Mouse (Mus musculus) forebrain, embryonic 10.5 days (tissue): Measurements from ENCODE around the gene Ift140. TPM values are rescaled to one million over a fixed set of nuclear protein-coding genes. Genes with fewer than 3 reads are reported as not detected.
A peak's percentile ranks its signal among the peaks of the same experiment; 100 is the strongest.

Experiments
- DNase-seq: peaks from one replicate; pipeline ENCODE4 v3.0.0-alpha.2; 2017; ENCODE audit warnings: low spot score; ENCODE audit errors: extremely low spot score
- H3K27ac ChIP-seq: fragments of 300-500 bp; sonication (generic); 2 replicates; pipeline ENCODE4 v1.5.1; 2016; ENCODE audit warnings: mild to moderate bottlenecking
- H3K27me3 ChIP-seq: fragments of 300-500 bp; sonication (generic); 2 replicates; pipeline ENCODE4 v1.6.1; 2016; ENCODE audit warnings: mild to moderate bottlenecking; ENCODE audit not compliant: poor library complexity, severe bottlenecking
- H3K36me3 ChIP-seq: fragments of 300-500 bp; sonication (generic); replicated peaks from 2 replicates; pipeline ENCODE4 v1.6.1; 2016; ENCODE audit warnings: mild to moderate bottlenecking, moderate library complexity
- H3K4me1 ChIP-seq: fragments of 300-500 bp; sonication (generic); 2 replicates; pipeline ENCODE4 v1.6.1; 2016
- H3K4me3 ChIP-seq: fragments of 300-500 bp; sonication (generic); 2 replicates; pipeline ENCODE4 v1.5.1; 2016; ENCODE audit warnings: mild to moderate bottlenecking, moderate library complexity
- H3K9me3 ChIP-seq: fragments of 300-500 bp; sonication (generic); 2 replicates; pipeline ENCODE4 v1.6.1; 2016; ENCODE audit warnings: mild to moderate bottlenecking, moderate library complexity
- WGBS: fragments of 180-500 bp; shearing (Covaris S2); methylation state at CpG from one replicate; pipeline ENCODE4 v1.1.7; 2016; 5-methylcytosine and 5-hydroxymethylcytosine counted together
- polyA plus RNA-seq: library from polyadenylated mRNA; unstranded; fragments of >200 nt; fragmentation: Nextera tagmentation; extraction: Ambion mirVana; gene quantifications from 2 replicates; pipeline ENCODE4 v1.2.1, GENCODE M21; 2016

The Ift140 gene
- polyA plus RNA-seq, 1 experiment from 2014 or later, result 27.0 TPM

GRCm38 (mm10) chr17:25133275-25133698 is 117.4 kb downstream of the Ift140 start, which contains the start of gene Clcn7:
Gene Clcn7 (plus strand): TSS chr17:25133391.
- H3K9me3 ChIP-seq, result no peaks in the 10 kb centered on the region
- peak within 1 kb of the TSS; percentile 85 for H3K27ac ChIP-seq
- peak within 1 kb of the TSS; percentile 92 for H3K4me3 ChIP-seq
- H3K4me1 ChIP-seq, result peaks cover 17% of the 10 kb centered on the region
- DNase-seq, result peak; percentile 93
- no peaks in the 10 kb centered on the region; the same call in 1 of the 2 replicates for H3K36me3 ChIP-seq
- no peaks in the 10 kb centered on the region for H3K27me3 ChIP-seq
- under 1% methylated on average over 40 of the region's 40 CpGs for WGBS

GRCm38 (mm10) chr17:25135622-25136021 is 119.7 kb downstream of the Ift140 start:
- Histone ChIP-seq H3K27me3 (no peaks in the 10 kb centered on the region), H3K36me3 (peaks cover 3% of the 10 kb centered on the region; the same call in 1 of the 2 replicates), H3K4me1 (peaks cover 17% of the 10 kb centered on the region), H3K4me3 (no peak overlapping the region), H3K27ac (no peak overlapping the region), H3K9me3 (no peaks in the 10 kb centered on the region)
- DNase-seq, result no peak
- WGBS, result 95% methylated on average over 6 of the region's 6 CpGs

GRCm38 (mm10) chr17:25138803-25139202 is 122.9 kb downstream of the Ift140 start:
- Histone ChIP-seq H3K4me1 (peaks cover 14% of the 10 kb centered on the region), H3K4me3 (no peak overlapping the region), H3K9me3 (no peaks in the 10 kb centered on the region), H3K36me3 (peaks cover 10% of the 10 kb centered on the region), H3K27ac (no peak overlapping the region), H3K27me3 (no peaks in the 10 kb centered on the region)
- WGBS, result 92% methylated on average over 1 of the region's 1 CpGs
- DNase-seq, result no peak

GRCm38 (mm10) chr17:25139960-25140359 is 124.1 kb downstream of the Ift140 start:
- peaks cover 21% of the 10 kb centered on the region for H3K36me3 ChIP-seq
- H3K9me3 ChIP-seq, result no peaks in the 10 kb centered on the region
- no peaks in the 10 kb centered on the region for H3K27me3 ChIP-seq
- no peak overlapping the region for H3K4me3 ChIP-seq
- DNase-seq, result no peak
- no peak overlapping the region for H3K27ac ChIP-seq
- peaks cover 3% of the 10 kb centered on the region; the same call in 1 of the 2 replicates for H3K4me1 ChIP-seq
- 69% methylated on average over 4 of the region's 4 CpGs for WGBS

Other genes with a start within 250 kb of the Ift140 start
- gene Meiob, start 211.8 kb upstream of the Ift140 start, polyA plus RNA-seq, result 0.09 TPM in 1 of 2 replicates, not detected in the other
- 24.5 and 26.4 TPM in 2 replicates for gene Hagh, start 175.9 kb upstream of the Ift140 start, polyA plus RNA-seq
- gene Fahd1, start 165.7 kb upstream of the Ift140 start, polyA plus RNA-seq, result 16.6 and 19.0 TPM in 2 replicates
- 0.17 and 0.36 TPM in 2 replicates for gene Igfals, start 150.1 kb upstream of the Ift140 start, polyA plus RNA-seq
- gene Nubp2, start 129.7 kb upstream of the Ift140 start, polyA plus RNA-seq, result 81.3 and 82.5 TPM in 2 replicates
- 42.8 and 45.3 TPM in 2 replicates for gene Spsb3, start 129.4 kb upstream of the Ift140 start, polyA plus RNA-seq
- gene Eme2, start 121.0 kb upstream of the Ift140 start, polyA plus RNA-seq, result 30.3 and 30.4 TPM in 2 replicates
- 100 and 103 TPM in 2 replicates for gene Mrps34, start 121.0 kb upstream of the Ift140 start, polyA plus RNA-seq
- 50.1 and 51.8 TPM in 2 replicates for gene Nme3, start 119.6 kb upstream of the Ift140 start, polyA plus RNA-seq
- 36.2 and 37.3 TPM in 2 replicates for gene Mapk8ip3, start 79.1 kb upstream of the Ift140 start, polyA plus RNA-seq
- gene Jpt2, start 55.4 kb upstream of the Ift140 start, polyA plus RNA-seq, result 502 and 521 TPM in 2 replicates
- gene Cramp1l, start 297 bp upstream of the Ift140 start, polyA plus RNA-seq, result 8.1 and 8.4 TPM in 2 replicates
- gene Tmem204, start 67.5 kb downstream of the Ift140 start, polyA plus RNA-seq, result 10.9 and 11.5 TPM in 2 replicates
- 54.6 TPM in 2 replicates for gene Telo2, start 99.9 kb downstream of the Ift140 start, polyA plus RNA-seq
- gene Ptx4, start 104.7 kb downstream of the Ift140 start, polyA plus RNA-seq, result 0.30 TPM in 1 of 2 replicates, not detected in the other
- 24.3 and 24.7 TPM in 2 replicates for gene Clcn7, start 117.3 kb downstream of the Ift140 start, polyA plus RNA-seq
- gene Ccdc154, start 146.4 kb downstream of the Ift140 start, polyA plus RNA-seq, result not detected in 2 replicates
- not detected in 2 replicates for gene Gm38655, start 159.4 kb downstream of the Ift140 start, polyA plus RNA-seq
- 38.7 and 39.0 TPM in 2 replicates for gene BC003965, start 168.5 kb downstream of the Ift140 start, polyA plus RNA-seq
- 8.0 and 8.3 TPM in 2 replicates for gene Unkl, start 172.3 kb downstream of the Ift140 start, polyA plus RNA-seq
- gene Gnptg, start 224.0 kb downstream of the Ift140 start, polyA plus RNA-seq, result 57.2 and 60.0 TPM in 2 replicates
- 70.2 and 76.1 TPM in 2 replicates for gene Tsr3, start 224.1 kb downstream of the Ift140 start, polyA plus RNA-seq
- 0.53 and 0.59 TPM in 2 replicates for gene Baiap3, start 240.3 kb downstream of the Ift140 start, polyA plus RNA-seq